Mouse (Mus musculus): ENCODE measurements around the gene Zdhhc20.

Gene Zdhhc20

GRCm38 (mm10) chr14:57825788-57826751, 64.0 kb downstream of the Zdhhc20 start, which contains the start of the genes Ska3 and Mrpl57:
Ska3 (minus strand) TSS chr14:57826185.
Mrpl57 (plus strand) TSS chr14:57826234.
- peak; percentile 95 for ATAC-seq (ENCODE audit: low TSS enrichment)

- ATAC-seq (ENCODE audit: low TSS enrichment), result no peak
These were observed 69.2 kb downstream of the Zdhhc20 start for GRCm38 (mm10) chr14:57820839-57821238.

- ATAC-seq (ENCODE audit: low TSS enrichment), result peak; percentile 67
These were observed 78.2 kb downstream of the Zdhhc20 start for GRCm38 (mm10) chr14:57811844-57812243.

- no peak for ATAC-seq (ENCODE audit: low TSS enrichment)
These were observed 79.2 kb downstream of the Zdhhc20 start for GRCm38 (mm10) chr14:57810886-57811285.

- peak; percentile 69 for ATAC-seq (ENCODE audit: low TSS enrichment)
These were observed 81.5 kb downstream of the Zdhhc20 start for GRCm38 (mm10) chr14:57808558-57808957.

- ATAC-seq (ENCODE audit: low TSS enrichment), result no peak
These were observed 86.3 kb downstream of the Zdhhc20 start for GRCm38 (mm10) chr14:57803731-57804130.

- peak; percentile 99 for ATAC-seq (ENCODE audit: low TSS enrichment)
These were observed 91.8 kb downstream of the Zdhhc20 start, which contains the start of gene Sap18 for GRCm38 (mm10) chr14:57797991-57798931. Sap18 (plus strand) TSS chr14:57798180.

- peak; percentile 41 for ATAC-seq (ENCODE audit: low TSS enrichment)
These were observed 92.5 kb downstream of the Zdhhc20 start for GRCm38 (mm10) chr14:57797551-57797950.

GRCm38 (mm10) chr14:57791171-57791570, 98.9 kb downstream of the Zdhhc20 start:
- ATAC-seq (ENCODE audit: low TSS enrichment), result no peak

GRCm38 (mm10) chr14:57789759-57790158, 100.3 kb downstream of the Zdhhc20 start:
- no peak for ATAC-seq (ENCODE audit: low TSS enrichment)

- no peak for ATAC-seq (ENCODE audit: low TSS enrichment)
These were observed 100.8 kb downstream of the Zdhhc20 start for GRCm38 (mm10) chr14:57789311-57789710.

- no peak for ATAC-seq (ENCODE audit: low TSS enrichment)
These were observed 102.7 kb downstream of the Zdhhc20 start for GRCm38 (mm10) chr14:57787406-57787805.
